Mouse (Mus musculus) intestine, postnatal 0 days (tissue): ENCODE measurements around the gene Pdap1. TPM values are rescaled to one million over a fixed set of nuclear protein-coding genes. Genes with fewer than 3 reads are reported as not detected.
"Not testable (repeated sequence)": the region's sequence is repeated elsewhere in the genome, so short reads cannot be mapped to it uniquely, and the experiment has no call there.

Experiments used
- ATAC-seq: fragments of 200-750 bp; cut with Nextera tagmentation; 2 replicates; pipeline ENCODE4 v1.8.0; 2017; ENCODE audit warnings: mild to moderate bottlenecking, moderate TSS enrichment, moderate library complexity
- H3K27ac ChIP-seq: fragments of 300-500 bp; sonication (generic); 2 replicates; pipeline ENCODE4 v1.5.1; 2014; ENCODE audit warnings: mild to moderate bottlenecking, low read depth, low read length, moderate library complexity
- H3K27me3 ChIP-seq: fragments of 300-500 bp; sonication (generic); replicated peaks from 2 replicates; pipeline ENCODE4 v1.6.1; 2014; ENCODE audit warnings: low read length, mixed read lengths; ENCODE audit not compliant: control insufficient read depth, insufficient read depth
- H3K36me3 ChIP-seq: fragments of 300-500 bp; sonication (generic); 2 replicates; pipeline ENCODE4 v1.6.1; 2014; ENCODE audit warnings: mild to moderate bottlenecking, moderate library complexity; ENCODE audit not compliant: control insufficient read depth, insufficient read depth
- H3K4me1 ChIP-seq: fragments of 300-500 bp; sonication (generic); replicated peaks from 2 replicates; pipeline ENCODE4 v1.6.1; 2014; ENCODE audit warnings: antibody characterized with exemption, low read length, mixed read lengths; ENCODE audit not compliant: control insufficient read depth, insufficient read depth
- H3K4me2 ChIP-seq: fragments of 300-500 bp; sonication (generic); replicated peaks from 2 replicates; pipeline ENCODE4 v1.6.1; 2014; ENCODE audit warnings: low read depth, mild to moderate bottlenecking, moderate library complexity
- H3K4me3 ChIP-seq: fragments of 300-500 bp; sonication (generic); 2 replicates; pipeline ENCODE4 v1.5.1; 2014; ENCODE audit warnings: low read depth, low read length
- H3K9ac ChIP-seq: fragments of 300-500 bp; sonication (generic); 2 replicates; pipeline ENCODE4 v1.6.1; 2014; ENCODE audit warnings: mild to moderate bottlenecking, low read depth, low read length
- H3K9me3 ChIP-seq: fragments of 300-500 bp; sonication (generic); 2 replicates; pipeline ENCODE4 v1.6.1; 2016; ENCODE audit warnings: mixed run types; ENCODE audit not compliant: control insufficient read depth
- CTCF ChIP-seq: sonication (generic); IDR thresholded peaks from 2 replicates; pipeline ENCODE4 v1.5.1; 2016; ENCODE audit warnings: low read depth, mild to moderate bottlenecking, control low read depth, antibody characterized with exemption, moderate library complexity
- WGBS: fragments of 180-500 bp; shearing (Covaris S2); extraction: QIAGEN DNeasy Blood & Tissue Kit; methylation state at CpG from one replicate; pipeline ENCODE4 v1.1.7; 2014; 5-methylcytosine and 5-hydroxymethylcytosine counted together
- polyA plus RNA-seq: library from polyadenylated mRNA; unstranded; fragments of >200 nt; fragmentation: Nextera tagmentation; extraction: Ambion mirVana; gene quantifications from 2 replicates; pipeline ENCODE4 v1.2.1, GENCODE M21; 2015

Gene Pdap1
- polyA plus RNA-seq, 1 experiment from 2014 or later: 49.4 TPM

- no peak for TF ChIP-seq CTCF
- H3K4me1 ChIP-seq: peaks cover 6% of the 10 kb centered on the region; the same call in 1 of the 2 replicates
- no peak overlapping the region for H3K4me2 ChIP-seq
- ATAC-seq: no peak
- H3K9me3 ChIP-seq: no peaks in the 10 kb centered on the region
- H3K9ac ChIP-seq: no peak overlapping the region
- H3K27me3 ChIP-seq: no peaks in the 10 kb centered on the region
- no peak overlapping the region for H3K27ac ChIP-seq
- no peak overlapping the region for H3K4me3 ChIP-seq
- peaks cover 19% of the 10 kb centered on the region for H3K36me3 ChIP-seq
- WGBS: 78% methylated on average over 8 of the region's 8 CpGs
Observed at GRCm38 (mm10) chr5:145112566-145112965, 27.5 kb downstream of the Pdap1 start.

- peaks cover 39% of the 10 kb centered on the region for H3K36me3 ChIP-seq
- ATAC-seq: no peak
Observed at GRCm38 (mm10) chr5:145110401-145110800, 29.6 kb downstream of the Pdap1 start.

GRCm38 (mm10) chr5:145105694-145106275, 34.3 kb downstream of the Pdap1 start:
- Histone ChIP-seq H3K36me3 (peaks cover 75% of the 10 kb centered on the region), H3K27ac (no peak overlapping the region)
- ATAC-seq: no peak

More at GRCm38 (mm10) chr5:145110401-145110800, 29.6 kb downstream of the Pdap1 start:
- TF ChIP-seq CTCF: no peak
- H3K27me3 ChIP-seq: no peaks in the 10 kb centered on the region
- WGBS: 83% methylated on average over 6 of the region's 6 CpGs
- no peaks in the 10 kb centered on the region for H3K9me3 ChIP-seq
- H3K4me1 ChIP-seq: no peaks in the 10 kb centered on the region
- H3K27ac ChIP-seq: no peak overlapping the region
- no peak overlapping the region for H3K4me3 ChIP-seq
- no peak overlapping the region for H3K9ac ChIP-seq
- no peak overlapping the region for H3K4me2 ChIP-seq

GRCm38 (mm10) chr5:145104328-145104727, 35.7 kb downstream of the Pdap1 start:
- ATAC-seq: no peak

More at GRCm38 (mm10) chr5:145105694-145106275, 34.3 kb downstream of the Pdap1 start:
- Histone ChIP-seq H3K4me3 (no peak overlapping the region), H3K4me1 (no peaks in the 10 kb centered on the region), H3K27me3 (no peaks in the 10 kb centered on the region), H3K9me3 (no peaks in the 10 kb centered on the region), H3K9ac (no peak overlapping the region), H3K4me2 (no peak overlapping the region)
- no peak for TF ChIP-seq CTCF
- WGBS: 80% methylated on average over 9 of the region's 9 CpGs

GRCm38 (mm10) chr5:145102706-145103105, 37.3 kb downstream of the Pdap1 start:
- Histone ChIP-seq H3K9ac (no peak overlapping the region), H3K4me3 (no peak overlapping the region), H3K27me3 (no peaks in the 10 kb centered on the region), H3K4me2 (0 out of 2 replicates have a peak overlapping the region, but pooled peaks have one; percentile 17), H3K4me1 (no peaks in the 10 kb centered on the region), H3K36me3 (peaks cover 84% of the 10 kb centered on the region), H3K9me3 (no peaks in the 10 kb centered on the region), H3K27ac (peak overlapping the region; percentile 46; the same call in 1 of the 2 replicates)
- ATAC-seq: peak; percentile 91
- no peak for TF ChIP-seq CTCF
- WGBS: 33% methylated on average over 4 of the region's 4 CpGs

More at GRCm38 (mm10) chr5:145104328-145104727, 35.7 kb downstream of the Pdap1 start:
- Histone ChIP-seq H3K4me3 (no peak overlapping the region), H3K9me3 (no peaks in the 10 kb centered on the region), H3K9ac (no peak overlapping the region), H3K36me3 (peaks cover 85% of the 10 kb centered on the region), H3K4me2 (no peak overlapping the region), H3K27me3 (no peaks in the 10 kb centered on the region), H3K4me1 (no peaks in the 10 kb centered on the region), H3K27ac (0 out of 2 replicates have a peak overlapping the region, but pooled peaks have one; percentile 7)
- 90% methylated on average over 9 of the region's 9 CpGs for WGBS
- TF ChIP-seq CTCF: no peak

GRCm38 (mm10) chr5:145101451-145101850, 38.6 kb downstream of the Pdap1 start:
- H3K4me1 ChIP-seq, H3K9ac ChIP-seq, H3K4me2 ChIP-seq, ATAC-seq, H3K4me3 ChIP-seq, H3K27me3 ChIP-seq, H3K9me3 ChIP-seq: not testable (repeated sequence)
- 96% methylated on average over 11 of the region's 11 CpGs for WGBS
- Histone ChIP-seq H3K36me3 (peaks cover 84% of the 10 kb centered on the region), H3K27ac (0 out of 2 replicates have a peak overlapping the region, but pooled peaks have one; percentile 28)
